Mouse (Mus musculus) left cerebral cortex, postnatal 14 days (tissue): Measurements from ENCODE around the gene Gm20481. TPM values are rescaled to one million over a fixed set of nuclear protein-coding genes. Genes with fewer than 3 reads are reported as not detected.
"Not testable (repeated sequence)": the region's sequence is repeated elsewhere in the genome, so short reads cannot be mapped to it uniquely, and the experiment has no call there.

Experiments used
- DNase-seq, 2 experiments: peaks; one replicate each; pipeline ENCODE4 v3.0.0; 2021 to 2022; ENCODE audit warnings: low spot score in 2 of 2, mixed read lengths in 1 of 2
- intact Hi-C: fragments of 180-260 bp; cut with DNase I; formaldehyde crosslinking; loops from one replicate; pipeline ENCODE4 v1.15.1; 2025
- total RNA-seq, 2 experiments: library from RNA; stranded (reverse); gene quantifications; 2 replicates each; pipeline ENCODE4 v1.2.3; 2021

The Gm20481 gene
- total RNA-seq, 2 experiments from 2014 or later = not detected

DNA sequence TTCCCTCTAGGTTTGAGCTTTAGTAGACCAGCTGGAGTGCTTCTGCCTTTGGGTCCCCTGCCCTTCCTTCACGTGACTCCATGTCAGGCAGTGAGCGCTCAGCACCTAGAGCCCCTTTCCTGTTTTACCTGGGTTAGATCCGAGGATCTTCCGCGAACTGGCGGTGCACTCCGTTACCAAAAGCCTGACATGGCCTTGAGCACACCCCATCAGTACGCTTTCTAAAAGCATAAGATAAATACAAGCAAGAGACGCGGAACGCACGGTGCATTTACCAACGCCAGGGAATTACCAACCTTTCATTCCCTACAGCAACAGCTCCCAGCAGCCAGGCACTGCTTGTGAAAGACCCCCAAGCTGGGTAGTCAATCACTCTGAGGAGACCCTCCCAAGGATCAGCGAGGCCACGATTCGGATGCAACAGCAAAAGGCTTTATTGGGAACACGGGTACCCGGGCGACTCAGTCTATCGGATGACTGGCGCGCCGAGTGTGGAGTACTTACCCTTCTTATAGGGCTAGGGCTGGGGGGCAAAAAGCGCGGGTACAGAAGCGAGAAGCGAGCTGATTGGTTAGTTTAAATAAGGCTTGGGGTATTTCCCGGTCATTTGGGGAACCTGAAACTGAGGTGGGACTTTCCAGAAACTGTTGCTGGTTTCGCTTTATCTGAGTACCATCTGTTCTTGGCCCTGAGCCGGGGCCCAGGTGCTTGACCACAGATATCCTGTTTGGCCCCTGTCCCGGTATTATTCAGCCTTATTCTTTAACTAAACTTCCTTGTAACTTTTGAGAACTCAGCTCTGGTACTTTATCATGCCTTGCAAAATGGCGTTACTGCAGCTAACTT, 30.4 kb downstream of the Gm20481 start:
- intact Hi-C loops = loop anchor here (10.0 kb wide), 1 partner anchor 235 kb away; the partner anchor contains the start of genes Atp6v1g2 and Nfkbil1
- DNase-seq = not testable (repeated sequence)

DNA sequence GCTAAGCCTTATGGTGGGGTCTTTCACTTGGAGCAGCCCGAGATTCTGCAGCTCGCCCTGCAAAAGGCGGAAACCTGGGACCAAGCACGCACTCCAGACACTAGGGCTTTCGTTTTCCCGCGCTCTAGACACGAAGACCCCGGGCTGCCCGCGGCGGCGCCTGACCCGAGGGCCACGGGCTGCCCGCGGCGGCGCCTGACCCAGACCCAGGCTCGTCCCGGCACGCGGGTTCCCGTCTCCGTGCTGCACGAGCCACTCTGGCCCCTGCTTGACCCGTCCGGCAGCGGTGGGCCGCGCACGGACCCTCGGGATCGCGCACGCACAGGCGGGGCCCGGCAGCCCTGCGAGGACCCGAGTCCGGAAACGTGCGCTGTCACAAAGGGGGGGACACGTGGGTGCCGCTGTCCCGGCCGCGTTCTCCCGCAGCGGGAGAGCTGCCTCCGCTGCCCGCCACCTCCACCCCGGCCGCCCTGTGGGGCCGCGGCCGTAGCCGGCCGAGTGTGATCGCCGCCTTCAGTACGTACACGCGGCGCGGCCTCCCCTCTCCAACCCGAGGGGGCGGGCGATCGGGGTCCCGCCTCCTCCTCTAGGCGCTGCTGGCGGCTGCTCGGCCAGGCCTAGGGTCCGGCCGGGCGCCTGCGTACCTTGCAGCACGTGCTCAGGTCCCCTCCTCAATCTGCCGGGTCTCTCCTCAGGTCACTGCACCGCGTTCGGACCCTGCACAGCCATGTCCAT, 31.2 kb downstream of the Gm20481 start, which contains the start of gene Vars:
Gene Vars (plus strand): TSS at position 271 of the 735 bp plus-strand sequence.
- intact Hi-C loops = loop anchor here (10.0 kb wide), 1 partner anchor 234 kb away; the partner anchor contains the start of genes Atp6v1g2 and Nfkbil1
- DNase-seq = peak; percentile 68 to 71

DNA sequence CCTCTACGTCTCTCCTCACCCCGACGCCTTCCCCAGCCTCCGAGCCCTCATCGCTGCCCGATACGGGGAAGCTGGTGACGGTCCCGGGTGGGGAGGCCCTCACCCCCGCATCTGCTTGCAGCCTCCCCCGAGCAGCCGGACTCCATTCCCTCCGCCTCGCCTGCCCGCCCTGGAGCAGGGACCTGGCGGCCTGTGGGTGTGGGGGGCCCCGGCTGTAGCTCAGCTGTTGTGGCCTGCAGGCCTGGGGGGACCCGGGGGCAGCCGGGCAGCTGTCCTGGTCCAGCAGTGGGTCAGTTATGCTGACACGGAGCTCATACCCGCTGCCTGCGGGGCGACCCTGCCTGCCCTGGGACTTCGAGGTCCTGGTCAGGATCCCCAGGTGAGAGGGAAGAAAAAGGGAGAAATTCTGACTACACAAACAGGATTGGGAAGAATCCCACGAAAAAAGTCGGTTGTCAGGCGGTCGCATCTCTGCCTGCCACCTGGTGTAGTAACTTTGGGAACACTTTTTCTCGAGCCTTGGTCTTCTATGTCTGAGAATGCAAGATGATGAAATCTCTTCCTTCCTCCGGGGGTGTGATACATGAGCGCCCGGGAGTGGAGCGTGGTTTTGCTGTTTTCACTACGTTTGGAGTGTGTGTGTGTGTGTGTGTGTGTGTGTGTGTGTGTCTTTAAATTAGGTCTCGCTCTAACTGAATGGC, 31.9 kb downstream of the Gm20481 start:
- intact Hi-C loops = loop anchor here (10.0 kb wide), 1 partner anchor 233 kb away; the partner anchor contains the start of genes Atp6v1g2 and Nfkbil1
- peak; percentile 38 to 73 for DNase-seq

DNA sequence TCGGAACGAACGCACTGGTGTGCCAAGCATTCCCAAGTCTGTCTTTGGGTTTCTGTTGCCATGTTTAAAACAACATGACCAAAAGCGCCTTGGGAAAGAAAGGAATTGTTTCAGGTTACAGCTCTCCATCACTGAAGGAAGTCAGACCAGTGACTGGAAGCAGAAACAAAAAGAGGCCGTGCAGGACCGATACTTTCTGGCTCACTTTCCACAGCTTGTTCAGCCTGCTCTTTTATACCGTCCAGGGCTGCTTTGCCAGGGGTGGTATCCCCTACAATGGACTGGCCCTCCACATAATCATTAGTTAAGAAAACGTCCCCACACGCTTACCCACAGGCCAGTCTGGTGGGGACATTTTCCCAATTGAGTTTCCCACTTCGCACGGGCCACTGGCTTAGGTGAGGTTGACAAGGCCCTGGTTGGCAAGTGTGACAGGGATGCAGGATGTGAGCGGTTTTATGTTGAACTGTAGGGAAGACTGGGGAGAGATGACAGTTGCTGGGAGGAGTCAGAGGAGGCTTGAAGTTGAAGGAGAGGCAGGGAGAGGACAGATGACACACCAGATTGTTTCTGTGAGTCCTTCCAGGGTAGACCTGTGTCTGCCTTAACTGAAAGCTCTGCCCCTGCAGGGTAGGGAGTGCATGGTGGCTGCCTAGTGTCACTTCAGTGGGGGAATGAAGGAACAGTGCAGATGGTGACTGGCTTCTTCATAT, 32.6 kb downstream of the Gm20481 start:
- intact Hi-C loops = loop anchor here (10.0 kb wide), 1 partner anchor 232 kb away; the partner anchor contains the start of genes Atp6v1g2 and Nfkbil1
- no peak for DNase-seq

DNA sequence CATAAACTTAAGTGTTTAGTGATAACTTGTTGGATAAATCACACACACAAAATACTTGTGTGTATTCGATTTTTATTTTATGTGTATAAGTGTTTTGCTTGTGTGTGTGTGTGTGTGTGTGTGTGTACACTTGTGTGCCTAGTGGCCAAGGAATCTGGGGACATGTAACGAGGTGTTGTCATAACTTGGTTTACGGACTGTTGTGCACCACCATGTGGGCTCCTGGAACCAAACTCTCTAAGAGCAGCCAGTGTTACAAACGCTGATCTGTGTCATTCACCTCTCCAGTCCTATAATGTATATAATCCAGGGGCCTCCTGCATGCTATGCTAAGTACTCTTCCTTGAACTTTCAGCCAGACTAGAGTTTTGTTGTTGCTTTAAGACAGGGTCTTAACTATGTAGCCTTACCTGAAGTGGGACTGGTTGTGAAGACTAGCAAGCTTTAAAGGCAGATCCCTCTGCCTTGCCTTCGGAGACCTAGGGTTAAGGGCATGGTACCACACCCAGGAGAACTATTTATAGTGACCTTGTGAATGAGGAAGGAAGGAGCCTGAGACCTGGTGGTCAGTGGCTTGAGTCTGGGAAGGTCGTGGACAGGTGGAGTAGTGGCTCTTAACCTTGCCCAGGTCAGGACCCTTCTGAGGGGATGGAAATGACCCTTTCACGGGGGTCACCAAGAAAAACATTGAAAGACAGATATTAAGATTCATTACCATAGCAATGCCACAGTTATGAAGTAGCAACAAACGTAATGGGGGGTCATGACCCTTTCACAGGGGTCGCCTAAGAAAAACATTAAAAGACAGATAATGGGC, 33.5 kb downstream of the Gm20481 start:
- intact Hi-C loops = loop anchor here (10.0 kb wide), 1 partner anchor 232 kb away; the partner anchor contains the start of genes Atp6v1g2 and Nfkbil1
- DNase-seq = no peak

DNA sequence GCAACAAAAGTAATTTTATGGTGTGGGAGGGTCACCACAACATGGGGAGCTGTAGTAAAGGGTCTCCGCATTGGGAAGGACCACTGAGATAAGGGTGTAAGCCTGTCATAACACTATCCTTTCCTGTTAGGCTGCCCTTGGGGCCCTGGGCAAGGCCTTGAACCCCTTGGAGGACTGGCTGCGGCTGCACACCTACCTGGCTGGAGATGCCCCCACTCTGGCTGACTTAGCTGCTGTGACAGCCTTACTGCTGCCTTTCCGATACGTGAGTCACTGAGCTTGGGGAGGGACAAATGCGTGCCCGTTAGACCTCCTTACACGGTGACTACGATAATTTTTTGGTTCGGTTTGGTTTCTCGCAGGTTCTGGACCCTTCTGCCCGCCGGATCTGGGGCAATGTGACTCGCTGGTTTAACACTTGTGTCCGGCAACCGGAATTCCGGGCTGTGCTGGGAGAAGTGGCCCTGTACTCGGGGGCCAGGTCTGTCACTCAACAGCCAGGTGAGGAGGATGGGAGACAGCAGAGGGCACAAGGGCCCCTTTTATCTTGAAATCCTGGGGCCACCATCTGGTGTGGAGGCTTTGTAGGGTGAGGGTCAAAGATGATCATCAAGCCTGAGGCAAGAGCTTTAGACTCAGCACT, 34.5 kb downstream of the Gm20481 start:
- DNase-seq = no peak
- intact Hi-C loops = loop anchor here (10.0 kb wide), 1 partner anchor 231 kb away; the partner anchor contains the start of genes Atp6v1g2 and Nfkbil1

DNA sequence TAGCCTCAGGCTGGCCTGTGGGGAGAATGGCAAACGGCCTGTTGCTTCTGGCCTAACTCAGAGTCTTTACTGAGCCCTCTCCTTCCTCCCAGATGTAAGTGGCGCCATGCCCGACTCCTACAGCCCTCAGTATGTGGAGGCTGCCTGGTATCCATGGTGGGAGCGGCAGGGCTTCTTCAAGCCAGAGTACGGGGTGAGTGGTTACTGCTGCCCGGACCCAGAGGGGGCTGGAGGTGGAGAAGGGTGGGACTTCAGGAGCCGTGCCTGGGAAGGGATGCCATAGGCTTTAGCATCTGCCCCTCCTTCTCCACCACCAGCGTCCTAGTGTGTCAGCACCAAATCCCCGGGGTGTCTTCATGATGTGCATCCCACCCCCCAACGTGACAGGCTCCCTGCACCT, 35.4 kb downstream of the Gm20481 start:
- intact Hi-C loops = loop anchor here (10.0 kb wide), 1 partner anchor 230 kb away; the partner anchor contains the start of genes Atp6v1g2 and Nfkbil1

DNA sequence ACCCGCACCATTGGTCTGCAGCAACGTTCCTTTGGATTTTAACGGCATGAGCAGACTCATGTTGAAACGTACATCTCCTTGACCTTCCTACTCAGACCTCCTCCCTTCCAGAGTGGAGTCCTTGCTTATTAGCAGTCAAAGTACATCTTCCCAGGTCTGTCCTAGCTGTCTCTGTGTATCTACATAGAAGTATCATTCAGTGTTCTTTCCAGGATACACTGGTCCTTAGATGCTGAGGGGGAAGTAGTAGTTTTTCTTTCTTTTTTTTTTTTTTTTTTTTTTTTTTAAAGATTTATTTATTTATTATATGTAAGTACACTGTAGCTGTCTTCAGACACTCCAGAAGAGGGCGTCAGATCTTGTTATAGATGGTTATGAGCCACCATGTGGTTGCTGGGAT, 36.2 kb downstream of the Gm20481 start:
- not testable (repeated sequence) for DNase-seq
- intact Hi-C loops = loop anchor here (10.0 kb wide), 1 partner anchor 229 kb away; the partner anchor contains the start of genes Atp6v1g2 and Nfkbil1

More for the DNA sequence above, 35.4 kb downstream of the Gm20481 start:
- no peak for DNase-seq

DNA sequence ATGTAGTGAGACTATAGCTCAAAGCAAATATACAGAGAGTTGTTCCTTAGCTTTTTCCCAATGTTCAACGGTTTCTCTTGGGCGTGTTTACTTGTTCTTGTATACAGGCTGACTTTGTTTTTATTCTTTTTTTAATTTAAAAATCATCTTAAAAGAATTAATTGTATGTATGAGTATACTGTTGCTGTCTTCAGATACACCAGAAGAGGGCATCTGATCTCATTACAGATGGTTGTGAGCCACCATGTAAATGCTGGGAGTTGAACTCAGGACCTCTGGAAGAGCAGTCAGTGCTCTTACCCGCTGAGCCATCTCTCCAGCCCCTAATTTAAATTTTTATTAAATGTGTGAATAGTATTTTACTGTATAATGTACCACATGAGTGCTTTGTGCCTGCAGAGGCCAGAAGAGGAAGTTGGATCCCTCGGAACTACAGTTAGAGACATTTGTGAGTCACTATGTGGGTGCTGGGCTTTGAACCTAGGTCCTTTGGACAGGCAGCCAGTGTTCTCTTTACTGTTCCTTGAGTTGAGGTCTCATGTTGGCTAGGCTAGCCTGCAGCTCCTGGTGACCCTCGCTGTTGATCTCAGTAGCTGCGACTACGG, 37.8 kb downstream of the Gm20481 start:
- DNase-seq = no peak
- intact Hi-C loops = loop anchor here (10.0 kb wide), 1 partner anchor 227 kb away; the partner anchor contains the start of genes Atp6v1g2 and Nfkbil1

DNA sequence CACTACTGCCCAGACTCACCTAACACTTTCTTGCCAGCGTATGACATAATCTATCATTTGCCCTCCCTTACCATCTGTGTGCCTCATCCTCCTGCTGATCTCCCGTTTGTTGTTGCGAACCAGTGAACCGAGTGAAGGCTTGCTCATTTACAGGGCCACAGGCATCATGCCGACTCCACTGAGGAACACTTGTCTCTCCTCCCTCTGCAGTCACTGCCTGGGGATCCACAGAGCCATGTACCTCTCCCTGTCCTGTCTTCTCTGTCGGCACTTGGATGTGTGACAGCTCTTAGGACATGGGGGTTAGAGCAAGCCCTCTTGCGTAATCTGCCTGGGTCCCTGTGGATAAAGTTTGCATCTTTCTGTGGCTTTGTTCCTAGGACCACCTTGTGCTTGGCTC, 39.9 kb downstream of the Gm20481 start:
- intact Hi-C loops = loop anchor here (10.0 kb wide), 1 partner anchor 225 kb away; the partner anchor contains the start of genes Atp6v1g2 and Nfkbil1

DNA sequence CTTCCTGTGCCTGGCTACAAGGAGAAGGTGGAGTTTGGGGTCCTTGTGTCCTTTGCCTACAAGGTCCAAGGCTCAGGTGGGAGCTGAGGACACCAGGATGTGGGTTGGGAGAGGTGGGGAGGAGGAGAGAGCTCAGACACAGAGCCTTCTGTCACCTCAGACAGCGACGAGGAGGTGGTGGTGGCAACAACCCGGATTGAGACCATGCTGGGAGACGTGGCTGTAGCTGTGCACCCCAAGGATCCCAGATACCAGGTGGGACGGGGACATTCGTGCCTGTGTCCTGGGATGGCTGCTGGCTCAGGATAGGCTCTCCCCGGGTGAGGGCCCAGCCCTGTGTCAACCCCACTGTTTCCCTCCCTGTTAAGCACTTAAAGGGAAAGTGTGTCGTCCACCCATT, 41.7 kb downstream of the Gm20481 start:
- intact Hi-C loops = no loop called here
- no peak for DNase-seq

More for the DNA sequence above, 39.9 kb downstream of the Gm20481 start:
- no peak for DNase-seq

DNA sequence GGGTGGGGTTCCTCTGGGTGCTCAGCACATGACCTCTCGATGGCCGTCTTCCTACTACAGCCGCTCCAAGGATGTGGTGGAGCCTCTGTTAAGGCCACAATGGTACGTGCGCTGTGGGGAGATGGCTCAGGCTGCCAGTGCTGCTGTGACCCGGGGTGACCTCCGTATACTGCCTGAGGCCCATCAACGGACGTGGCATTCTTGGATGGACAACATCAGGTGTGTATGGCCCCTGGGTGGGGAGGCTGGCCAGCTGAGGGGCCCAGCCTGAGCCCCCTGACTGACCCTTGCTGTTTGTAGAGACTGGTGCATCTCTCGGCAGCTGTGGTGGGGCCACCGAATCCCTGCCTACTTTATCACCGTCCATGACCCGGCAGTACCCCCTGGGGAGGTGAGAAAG, 42.7 kb downstream of the Gm20481 start:
- DNase-seq = no peak
- intact Hi-C loops = no loop called here

DNA sequence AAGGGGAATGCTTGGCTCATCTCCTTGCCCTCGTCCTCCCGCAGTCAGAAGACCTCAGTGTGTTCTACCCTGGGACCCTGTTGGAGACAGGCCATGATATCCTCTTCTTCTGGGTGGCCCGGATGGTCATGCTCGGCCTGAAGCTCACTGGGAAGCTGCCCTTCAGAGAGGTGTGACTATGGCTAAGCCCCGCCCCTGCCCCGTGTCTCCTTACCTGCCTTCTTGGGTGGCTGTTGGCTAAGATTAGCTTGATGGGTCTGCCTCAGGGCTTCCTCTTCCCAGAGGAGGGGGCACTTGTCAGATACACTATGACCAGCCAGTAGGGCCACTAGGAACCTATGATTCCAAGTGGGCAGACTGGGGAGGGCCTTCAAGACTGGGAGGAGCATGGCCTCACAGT, 43.5 kb downstream of the Gm20481 start:
- no peak for DNase-seq
- intact Hi-C loops = no loop called here

DNA sequence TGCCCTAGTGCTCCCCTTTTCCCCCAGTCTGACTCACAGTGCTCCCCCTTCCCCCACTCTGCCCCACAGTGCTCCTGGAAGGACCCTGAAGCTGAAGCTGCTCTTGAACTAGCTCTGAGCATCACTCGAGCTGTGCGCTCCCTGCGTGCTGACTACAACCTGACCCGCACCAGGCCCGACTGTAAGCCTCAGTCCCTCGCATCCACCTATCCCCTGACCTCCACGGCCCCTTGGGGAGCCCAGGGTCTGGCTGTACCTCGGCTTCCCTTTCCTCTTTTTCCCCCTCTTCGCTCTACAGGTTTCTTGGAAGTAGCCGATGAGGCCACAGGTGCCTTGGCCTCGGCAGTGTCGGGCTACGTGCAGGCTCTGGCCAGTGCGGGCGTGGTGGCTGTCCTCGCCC, 45.6 kb downstream of the Gm20481 start:
- intact Hi-C loops = no loop called here

DNA sequence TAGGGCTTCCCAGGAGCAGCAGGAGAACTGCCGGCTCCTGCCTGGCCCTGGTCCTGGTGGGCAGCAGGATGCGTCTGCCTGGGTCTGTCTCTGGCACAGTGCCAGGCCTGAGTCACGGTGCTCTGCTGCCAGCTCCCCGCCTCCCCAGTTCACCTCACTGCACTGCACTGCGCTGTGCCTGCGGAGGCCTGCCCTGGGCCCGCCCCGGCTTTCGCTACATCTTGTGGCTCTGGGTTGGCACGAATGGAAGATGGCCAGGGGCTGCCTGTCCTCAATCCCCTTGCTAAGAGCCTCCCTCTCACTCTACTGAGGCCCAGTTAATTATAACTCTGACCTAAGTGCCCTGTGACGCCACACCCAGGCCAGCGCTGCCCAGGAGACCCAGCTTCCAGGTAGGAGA, 46.7 kb downstream of the Gm20481 start, which contains the start of gene Vwa7:
Gene Vwa7 (plus strand): TSS at position 204 of the 400 bp plus-strand sequence.
- intact Hi-C loops = no loop called here
- no peak for DNase-seq

More for the DNA sequence above, 45.6 kb downstream of the Gm20481 start:
- no peak for DNase-seq
